Mouse (Mus musculus) erythroid progenitor cell, adult 5-6 weeks (primary cell): ENCODE results near the gene Cyp2c23. TPM values are rescaled to one million over a fixed set of nuclear protein-coding genes. Genes with fewer than 3 reads are reported as not detected.

Source experiments
- ATAC-seq: replicated peaks from 2 replicates; pipeline ENCODE4 v1.8.0; 2016; ENCODE audit warnings: moderate number of reproducible peaks, mild to moderate bottlenecking, moderate TSS enrichment, inconsistent platforms; ENCODE audit not compliant: poor library complexity, low FRiP score, severe bottlenecking
- total RNA-seq, 2 experiments: library from RNA; stranded (forward) in 1 of 2; stranded (reverse) in 1 of 2; fragments of 150-400 nt in 1 of 2; fragments of 186-747, 209-891 nt in 1 of 2; gene quantifications; 2 replicates each; pipeline versions ENCODE4 v1.2.3 to v1.2.4; 2015 to 2017; ENCODE audit warnings: low replicate concordance in 2 of 2

Cyp2c23 gene
- total RNA-seq, 2 experiments from 2014 or later = not detected

GRCm38 (mm10) chr19:44026956-44027530 lies 2.0 kb downstream of the Cyp2c23 start:
- no peak for ATAC-seq

GRCm38 (mm10) chr19:44024921-44025585 lies 4.0 kb downstream of the Cyp2c23 start:
- no peak for ATAC-seq

GRCm38 (mm10) chr19:44023066-44023465 lies 5.9 kb downstream of the Cyp2c23 start:
- no peak for ATAC-seq

GRCm38 (mm10) chr19:44021502-44021901 lies 7.5 kb downstream of the Cyp2c23 start:
- no peak for ATAC-seq

GRCm38 (mm10) chr19:44019739-44020138 lies 9.3 kb downstream of the Cyp2c23 start:
- ATAC-seq = no peak

GRCm38 (mm10) chr19:44013862-44014261 lies 15.1 kb downstream of the Cyp2c23 start:
- ATAC-seq = no peak

GRCm38 (mm10) chr19:44008784-44009183 lies 20.2 kb downstream of the Cyp2c23 start:
- no peak for ATAC-seq

GRCm38 (mm10) chr19:44007186-44007585 lies 21.8 kb downstream of the Cyp2c23 start:
- no peak for ATAC-seq

- no peak for ATAC-seq
Observed at GRCm38 (mm10) chr19:44005025-44005424, 24.0 kb downstream of the Cyp2c23 start.

- ATAC-seq = no peak
Observed at GRCm38 (mm10) chr19:44004261-44004660, 24.7 kb downstream of the Cyp2c23 start.

- ATAC-seq = no peak
Observed at GRCm38 (mm10) chr19:44000720-44001119, 28.3 kb downstream of the Cyp2c23 start.

GRCm38 (mm10) chr19:44000061-44000460 lies 28.9 kb downstream of the Cyp2c23 start:
- no peak for ATAC-seq

- no peak for ATAC-seq
Observed at GRCm38 (mm10) chr19:43998802-43999527, 30.0 kb downstream of the Cyp2c23 start.

GRCm38 (mm10) chr19:43998101-43998500 lies 30.9 kb downstream of the Cyp2c23 start:
- ATAC-seq = no peak

- ATAC-seq = no peak
Observed at GRCm38 (mm10) chr19:43995427-43995826, 33.6 kb downstream of the Cyp2c23 start.

GRCm38 (mm10) chr19:43992464-43992863 lies 36.5 kb downstream of the Cyp2c23 start:
- no peak for ATAC-seq

- ATAC-seq = no peak
Observed at GRCm38 (mm10) chr19:43990362-43990761, 38.6 kb downstream of the Cyp2c23 start.

- ATAC-seq = no peak
Observed at GRCm38 (mm10) chr19:43986069-43986794, 42.8 kb downstream of the Cyp2c23 start, which contains the start of gene Cpn1. Cpn1 (minus strand) TSS chr19:43986556.

GRCm38 (mm10) chr19:43981992-43982391 lies 47.0 kb downstream of the Cyp2c23 start:
- ATAC-seq = no peak

GRCm38 (mm10) chr19:43980711-43981110 lies 48.3 kb downstream of the Cyp2c23 start:
- no peak for ATAC-seq
